Mouse (Mus musculus): Measurements from ENCODE around the gene Fbxo46. TPM values are rescaled to one million over a fixed set of nuclear protein-coding genes. Genes with fewer than 3 reads are reported as not detected.

Gene Fbxo46
- polyA plus RNA-seq, 1 experiment: 4.8 TPM

DNA sequence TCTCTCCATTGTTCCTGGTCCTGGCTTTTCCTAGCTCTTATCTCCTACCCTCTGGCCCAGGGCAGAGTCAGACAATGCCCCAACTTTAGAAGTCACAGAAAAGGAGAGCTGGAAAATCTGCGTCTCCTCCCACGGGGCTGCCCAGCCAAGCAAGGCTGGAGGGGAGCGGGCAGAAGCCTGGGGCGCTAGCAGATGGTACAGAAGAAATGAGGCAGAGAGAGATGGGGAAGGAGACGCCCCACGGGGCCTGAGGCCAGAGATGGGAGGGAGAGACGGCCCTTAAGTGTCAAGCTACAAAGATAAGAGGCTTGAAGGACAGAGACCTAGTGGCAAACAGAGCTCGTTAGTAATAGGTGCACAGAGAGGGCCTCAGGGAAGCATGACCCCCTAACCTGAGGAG lies 52.2 kb downstream of the Fbxo46 start:
- H3K27ac ChIP-seq (ENCODE audit: insufficient read depth, low read length): no peak overlapping the region
- H3K4me1 ChIP-seq (ENCODE audit: control insufficient read depth, insufficient read depth, low read length): no peaks in the 10 kb centered on the region
- no peak for TF ChIP-seq POLR2A (IDR thresholded peaks at IDR 0.05; ENCODE audit: low read depth, low read length)
- no peak for TF ChIP-seq CTCF (IDR thresholded peaks at IDR 0.05; ENCODE audit: borderline replicate concordance, insufficient read depth, low read length)
- H3K4me3 ChIP-seq (ENCODE audit: insufficient read depth, low read length): no peak overlapping the region

DNA sequence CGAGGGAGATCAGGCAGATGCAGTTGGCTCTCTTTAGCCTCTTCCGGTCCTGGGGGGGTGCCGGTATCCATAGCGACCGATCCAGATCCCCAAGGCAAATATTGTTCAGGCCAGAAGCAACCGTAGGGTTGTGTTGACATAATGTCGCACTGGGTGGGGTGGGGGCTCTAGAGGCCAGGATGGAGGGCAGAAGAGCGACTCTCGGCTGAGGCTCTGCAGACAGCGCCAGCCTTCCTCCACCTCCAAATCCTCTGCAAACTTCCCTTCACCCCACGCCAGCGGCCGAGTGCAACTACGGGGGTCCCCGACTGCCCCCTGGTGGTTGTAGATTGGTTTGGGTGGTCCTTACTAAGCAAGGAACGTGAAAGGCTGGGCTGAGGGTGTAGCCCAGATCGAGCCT lies 53.2 kb downstream of the Fbxo46 start:
- Histone ChIP-seq H3K4me1 (ENCODE audit: control insufficient read depth, insufficient read depth, low read length) (no peaks in the 10 kb centered on the region), H3K4me3 (ENCODE audit: insufficient read depth, low read length) (no peak overlapping the region; the same call in 1 of the 2 replicates), H3K27ac (ENCODE audit: insufficient read depth, low read length) (no peak overlapping the region)
- TF ChIP-seq POLR2A (IDR thresholded peaks at IDR 0.05; ENCODE audit: low read depth, low read length) (no peak), CTCF (IDR thresholded peaks at IDR 0.05; ENCODE audit: borderline replicate concordance, insufficient read depth, low read length) (peak; percentile 48; the same call in 1 of the 2 replicates)

DNA sequence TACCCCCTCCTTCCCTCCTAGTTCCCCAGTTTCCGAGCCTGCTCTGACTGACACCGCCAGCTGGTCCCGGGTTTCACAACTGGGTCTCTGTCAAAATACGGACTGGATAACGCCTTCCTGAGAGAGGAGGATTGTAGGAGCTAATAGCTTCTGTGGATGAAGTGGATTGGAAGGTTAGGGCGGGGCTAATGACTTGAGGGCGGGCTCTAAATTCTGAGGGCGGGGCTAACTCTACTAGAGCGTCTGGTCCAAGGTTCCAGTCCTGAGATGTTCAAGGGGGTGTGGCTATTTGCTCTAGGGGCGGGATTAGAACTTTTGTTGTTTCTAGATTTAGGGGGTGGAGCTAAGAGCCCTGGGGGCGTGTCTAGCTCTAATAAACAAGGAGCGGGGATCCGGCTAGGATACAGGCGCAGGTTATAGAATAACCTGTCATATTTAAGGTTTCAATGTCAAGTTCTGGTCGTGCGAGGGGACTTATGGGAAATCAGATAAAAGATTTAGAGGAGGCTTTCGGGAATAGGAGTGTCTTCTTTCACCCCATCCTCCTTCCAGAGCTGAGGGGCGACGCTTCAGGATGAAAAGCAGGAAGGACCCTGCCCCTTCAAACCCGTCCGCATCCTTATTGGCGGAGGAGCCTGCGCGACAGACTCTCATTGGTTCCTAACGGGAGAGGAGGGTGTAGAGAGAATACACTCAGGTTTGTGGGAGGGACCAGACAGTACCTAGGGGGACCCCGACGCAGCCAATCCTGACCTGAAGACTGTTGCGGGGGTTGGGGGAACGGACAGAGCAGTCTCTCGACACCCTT lies 56.3 kb downstream of the Fbxo46 start, which contains the start of gene Eml2:
Eml2 (plus strand) TSS at position 714 of the 808 bp plus-strand sequence.
- Histone ChIP-seq H3K4me1 (ENCODE audit: control insufficient read depth, insufficient read depth, low read length) (no peaks in the 10 kb centered on the region), H3K4me3 (ENCODE audit: insufficient read depth, low read length) (no peak within 1 kb of the TSS), H3K27ac (ENCODE audit: insufficient read depth, low read length) (no peak within 1 kb of the TSS)
- TF ChIP-seq POLR2A (IDR thresholded peaks at IDR 0.05; ENCODE audit: low read depth, low read length) (no peak), CTCF (IDR thresholded peaks at IDR 0.05; ENCODE audit: borderline replicate concordance, insufficient read depth, low read length) (no peak)

DNA sequence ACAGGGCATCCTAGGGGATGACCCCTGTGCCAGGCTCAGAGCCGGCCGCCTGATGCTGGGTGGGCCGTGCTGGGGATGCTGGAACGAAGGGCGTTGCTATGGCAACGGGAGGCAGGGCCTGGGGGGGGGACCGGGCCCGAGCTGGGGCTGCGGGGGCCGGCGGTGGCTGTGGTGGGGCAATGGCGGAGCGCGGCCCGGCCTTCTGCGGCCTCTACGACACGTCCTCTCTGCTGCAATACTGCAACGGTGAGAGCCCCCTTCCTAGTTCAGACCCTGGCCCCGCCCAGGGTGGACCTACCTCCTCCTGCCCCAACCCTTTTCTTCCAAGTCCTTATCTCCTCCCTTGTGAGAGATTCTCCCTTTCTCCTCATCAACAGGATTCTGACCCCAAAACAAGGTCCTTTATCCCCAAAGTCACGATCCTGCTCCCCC lies 56.9 kb downstream of the Fbxo46 start:
- Histone ChIP-seq H3K4me3 (ENCODE audit: insufficient read depth, low read length) (no peak overlapping the region), H3K4me1 (ENCODE audit: control insufficient read depth, insufficient read depth, low read length) (no peaks in the 10 kb centered on the region), H3K27ac (ENCODE audit: insufficient read depth, low read length) (no peak overlapping the region)
- TF ChIP-seq POLR2A (IDR thresholded peaks at IDR 0.05; ENCODE audit: low read depth, low read length) (no peak), CTCF (IDR thresholded peaks at IDR 0.05; ENCODE audit: borderline replicate concordance, insufficient read depth, low read length) (no peak)

DNA sequence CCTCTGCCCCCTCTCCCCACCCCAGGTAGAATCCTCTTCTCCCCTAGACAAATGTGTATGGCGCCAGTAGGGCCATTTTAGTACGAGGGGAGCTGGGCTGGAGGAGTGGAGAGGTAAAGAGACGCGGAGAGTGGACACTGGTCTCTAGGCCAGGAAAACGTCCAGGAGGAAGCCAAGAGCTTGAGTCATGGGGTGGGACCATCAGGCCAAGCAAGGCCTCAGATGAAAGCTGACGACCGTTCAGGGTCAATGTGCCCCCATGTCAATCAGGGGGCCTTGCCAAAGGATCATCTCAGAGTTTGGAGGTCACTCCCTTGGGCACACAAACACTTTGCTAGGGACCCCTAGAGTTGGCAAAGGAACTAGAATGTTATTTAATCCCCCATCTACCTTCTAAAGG lies 57.6 kb downstream of the Fbxo46 start:
- H3K27ac ChIP-seq (ENCODE audit: insufficient read depth, low read length): no peak overlapping the region
- no peak overlapping the region for H3K4me3 ChIP-seq (ENCODE audit: insufficient read depth, low read length)
- no peaks in the 10 kb centered on the region for H3K4me1 ChIP-seq (ENCODE audit: control insufficient read depth, insufficient read depth, low read length)
- no peak for TF ChIP-seq POLR2A (IDR thresholded peaks at IDR 0.05; ENCODE audit: low read depth, low read length)
- TF ChIP-seq CTCF (IDR thresholded peaks at IDR 0.05; ENCODE audit: borderline replicate concordance, insufficient read depth, low read length): no peak

DNA sequence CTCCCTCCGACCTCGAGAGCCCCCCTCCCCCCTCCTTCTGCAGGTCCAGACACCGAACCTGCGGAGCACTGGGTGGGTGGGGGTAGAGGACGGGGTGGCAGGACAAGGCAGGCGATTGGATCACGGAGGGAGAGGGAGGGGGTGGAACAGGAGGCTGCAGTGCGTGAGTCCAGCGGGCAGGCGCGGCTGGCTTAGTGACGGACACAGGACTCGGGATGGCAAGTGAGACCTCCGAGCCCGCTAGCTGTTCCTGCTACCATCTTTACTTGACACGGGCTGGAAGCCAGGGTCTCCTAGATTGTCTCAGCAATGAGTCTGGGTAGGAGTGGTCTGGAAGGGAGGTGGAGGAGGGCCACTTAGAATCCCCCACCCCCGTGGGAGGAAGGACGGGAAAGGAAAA lies 58.4 kb downstream of the Fbxo46 start:
- Histone ChIP-seq H3K4me1 (ENCODE audit: control insufficient read depth, insufficient read depth, low read length) (peaks cover 2% of the 10 kb centered on the region; the same call in 1 of the 2 replicates), H3K27ac (ENCODE audit: insufficient read depth, low read length) (no peak overlapping the region), H3K4me3 (ENCODE audit: insufficient read depth, low read length) (no peak overlapping the region)
- no peak for TF ChIP-seq CTCF (IDR thresholded peaks at IDR 0.05; ENCODE audit: borderline replicate concordance, insufficient read depth, low read length)
- no peak for TF ChIP-seq POLR2A (IDR thresholded peaks at IDR 0.05; ENCODE audit: low read depth, low read length)

DNA sequence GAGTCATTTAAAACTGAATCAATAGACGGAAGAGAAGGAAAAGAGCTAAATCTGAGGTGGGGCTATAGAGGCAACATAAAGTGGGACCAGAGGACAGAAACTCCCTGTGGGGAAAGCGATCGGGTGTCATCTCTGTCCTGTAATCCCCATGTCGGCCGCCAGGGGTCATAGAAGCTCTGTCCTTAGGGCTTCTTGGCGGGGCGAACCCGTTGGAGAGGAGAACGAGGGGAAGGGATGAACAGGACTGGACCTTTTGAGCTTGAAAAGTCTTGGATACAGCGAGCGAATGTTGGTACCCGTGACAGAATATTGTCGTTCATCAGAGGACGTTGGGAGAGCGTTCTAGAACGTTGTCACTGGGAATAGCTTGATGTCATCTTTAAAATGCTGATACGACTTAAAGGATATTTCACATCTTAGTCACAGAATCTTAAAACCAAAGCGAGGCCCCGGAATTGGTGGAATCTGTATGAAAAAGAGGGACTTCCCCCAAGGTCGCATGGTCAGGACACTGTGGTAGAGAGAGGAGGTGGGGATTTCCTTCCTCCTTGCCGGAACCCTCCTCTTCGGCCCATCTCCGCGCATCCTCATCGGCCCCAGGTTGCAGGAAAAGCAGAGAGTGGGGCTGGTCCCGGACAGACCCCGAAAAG lies 58.9 kb downstream of the Fbxo46 start:
- H3K27ac ChIP-seq (ENCODE audit: insufficient read depth, low read length): no peak overlapping the region
- peaks cover 2% of the 10 kb centered on the region; the same call in 1 of the 2 replicates for H3K4me1 ChIP-seq (ENCODE audit: control insufficient read depth, insufficient read depth, low read length)
- no peak for TF ChIP-seq POLR2A (IDR thresholded peaks at IDR 0.05; ENCODE audit: low read depth, low read length)
- peak; percentile 39; the same call in 1 of the 2 replicates for TF ChIP-seq CTCF (IDR thresholded peaks at IDR 0.05; ENCODE audit: borderline replicate concordance, insufficient read depth, low read length)
- peak overlapping the region; percentile 12; the same call in 1 of the 2 replicates for H3K4me3 ChIP-seq (ENCODE audit: insufficient read depth, low read length)

DNA sequence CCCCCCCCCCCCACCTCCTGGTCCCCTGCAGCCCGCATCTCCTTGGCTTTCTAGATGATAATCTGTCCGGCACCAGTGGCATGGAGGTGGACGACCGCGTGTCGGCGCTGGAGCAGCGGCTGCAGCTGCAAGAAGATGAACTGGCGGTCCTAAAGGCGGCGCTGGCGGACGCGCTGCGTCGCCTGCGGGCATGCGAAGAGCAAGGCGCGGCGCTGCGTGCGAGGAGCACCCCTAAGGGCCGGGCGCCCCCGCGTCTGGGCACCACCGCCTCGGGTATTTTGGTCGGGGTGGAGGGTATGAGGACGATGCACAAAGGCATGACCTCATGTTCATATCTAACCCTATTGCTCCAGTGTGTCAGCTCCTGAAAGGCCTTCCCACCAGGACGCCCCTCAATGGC lies 59.5 kb downstream of the Fbxo46 start:
- H3K4me1 ChIP-seq (ENCODE audit: control insufficient read depth, insufficient read depth, low read length): peaks cover 2% of the 10 kb centered on the region; the same call in 1 of the 2 replicates
- no peak overlapping the region for H3K27ac ChIP-seq (ENCODE audit: insufficient read depth, low read length)
- TF ChIP-seq POLR2A (IDR thresholded peaks at IDR 0.05; ENCODE audit: low read depth, low read length) (no peak), CTCF (IDR thresholded peaks at IDR 0.05; ENCODE audit: borderline replicate concordance, insufficient read depth, low read length) (peak; percentile 86)
- no peak overlapping the region for H3K4me3 ChIP-seq (ENCODE audit: insufficient read depth, low read length)

DNA sequence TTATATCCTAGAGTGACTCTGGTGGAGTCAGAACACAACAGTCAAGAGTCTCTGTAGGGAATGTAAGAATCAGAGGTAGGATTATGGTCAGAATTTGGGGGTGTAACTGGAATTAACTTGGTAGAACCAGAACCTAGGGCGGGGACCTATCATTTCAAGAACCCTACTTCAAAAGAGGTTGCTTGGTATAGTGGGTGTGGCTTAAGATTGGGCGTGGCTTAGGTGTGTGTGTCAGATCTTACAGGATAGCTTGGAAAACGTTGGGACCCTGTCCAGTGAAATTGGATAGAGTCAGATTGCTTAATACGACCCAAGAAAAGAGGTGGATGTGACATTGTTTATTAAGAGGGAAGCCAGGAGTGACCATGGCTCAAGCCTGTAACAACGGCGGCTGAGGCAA lies 60.3 kb downstream of the Fbxo46 start:
- Histone ChIP-seq H3K4me1 (ENCODE audit: control insufficient read depth, insufficient read depth, low read length) (peaks cover 2% of the 10 kb centered on the region; the same call in 1 of the 2 replicates), H3K27ac (ENCODE audit: insufficient read depth, low read length) (no peak overlapping the region), H3K4me3 (ENCODE audit: insufficient read depth, low read length) (no peak overlapping the region)
- TF ChIP-seq POLR2A (IDR thresholded peaks at IDR 0.05; ENCODE audit: low read depth, low read length): no peak
- no peak for TF ChIP-seq CTCF (IDR thresholded peaks at IDR 0.05; ENCODE audit: borderline replicate concordance, insufficient read depth, low read length)

All from embryonic fibroblast, embryonic 13.5 days (primary cell).